Mouse (Mus musculus): ENCODE data around the gene Macrod2.

The Macrod2 gene

GRCm38 (mm10) chr2:141327296-141327695 lies 932.2 kb downstream of the Macrod2 start:
- no peak for DNase-seq

GRCm38 (mm10) chr2:141337708-141338107 lies 942.6 kb downstream of the Macrod2 start:
- no peak for DNase-seq

GRCm38 (mm10) chr2:141343988-141344535 lies 949.0 kb downstream of the Macrod2 start:
- no peak for DNase-seq

GRCm38 (mm10) chr2:141352623-141353022 lies 957.5 kb downstream of the Macrod2 start:
- no peak for DNase-seq

GRCm38 (mm10) chr2:141388632-141389031 lies 993.5 kb downstream of the Macrod2 start:
- DNase-seq = peak; percentile 14

GRCm38 (mm10) chr2:141391229-141391628 lies 996.1 kb downstream of the Macrod2 start:
- no peak for DNase-seq

GRCm38 (mm10) chr2:141394806-141395205 lies 999.7 kb downstream of the Macrod2 start:
- no peak for DNase-seq

GRCm38 (mm10) chr2:141408766-141409165 lies 1013.7 kb downstream of the Macrod2 start:
- no peak for DNase-seq

- DNase-seq = no peak
Observed at GRCm38 (mm10) chr2:141416436-141416835, 1021.3 kb downstream of the Macrod2 start.

- DNase-seq = no peak
Observed at GRCm38 (mm10) chr2:141416855-141417544, 1021.9 kb downstream of the Macrod2 start.

- no peak for DNase-seq
Observed at GRCm38 (mm10) chr2:141419806-141420205, 1024.7 kb downstream of the Macrod2 start.

GRCm38 (mm10) chr2:141434084-141434483 lies 1039.0 kb downstream of the Macrod2 start:
- DNase-seq = no peak

GRCm38 (mm10) chr2:141434731-141435570 lies 1039.8 kb downstream of the Macrod2 start:
- peak; percentile 45 for DNase-seq

- no peak for DNase-seq
Observed at GRCm38 (mm10) chr2:141441896-141442295, 1046.8 kb downstream of the Macrod2 start.

GRCm38 (mm10) chr2:141449078-141449680 lies 1054.1 kb downstream of the Macrod2 start:
- DNase-seq = no peak

GRCm38 (mm10) chr2:141463946-141464345 lies 1068.8 kb downstream of the Macrod2 start:
- DNase-seq = no peak

- peak; percentile 31 for DNase-seq
Observed at GRCm38 (mm10) chr2:141472791-141473190, 1077.7 kb downstream of the Macrod2 start.

- DNase-seq = no peak
Observed at GRCm38 (mm10) chr2:141477585-141477984, 1082.5 kb downstream of the Macrod2 start.

- no peak for DNase-seq
Observed at GRCm38 (mm10) chr2:141490518-141490917, 1095.4 kb downstream of the Macrod2 start.

GRCm38 (mm10) chr2:141505451-141505850 lies 1110.3 kb downstream of the Macrod2 start:
- DNase-seq = no peak

- no peak for DNase-seq
Observed at GRCm38 (mm10) chr2:141507929-141508897, 1113.1 kb downstream of the Macrod2 start.

GRCm38 (mm10) chr2:141514976-141515375 lies 1119.9 kb downstream of the Macrod2 start:
- DNase-seq = no peak

Data from layer of hippocampus, adult 9-11 months (tissue).